Mouse (Mus musculus) cerebellum, adult 11 months (tissue): Measurements from ENCODE around the gene Grin1.

Experiments
- DNase-seq: peaks from one replicate; pipeline ENCODE4 v3.0.0; 2022

Grin1 gene

DNA sequence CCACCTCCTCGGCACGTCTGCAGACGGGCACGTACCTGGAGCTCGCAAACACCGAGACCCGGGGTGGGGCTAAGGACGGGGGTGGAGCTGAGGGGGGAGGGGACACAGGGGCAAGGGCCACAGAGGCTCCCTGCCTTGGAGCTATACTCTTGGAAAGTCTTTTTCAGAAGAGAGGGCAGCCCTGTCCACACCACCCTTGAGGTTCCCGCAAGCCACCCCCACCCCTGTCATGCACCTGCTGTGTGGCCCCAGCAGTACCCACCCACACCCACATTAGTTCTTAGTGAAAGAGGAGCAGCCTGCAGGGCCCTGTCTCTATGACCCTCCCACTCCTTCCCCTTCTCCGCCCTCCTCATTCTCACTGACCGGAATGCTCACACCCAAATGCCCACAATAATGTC, 7.5 kb downstream of the Grin1 start:
- DNase-seq, result no peak

DNA sequence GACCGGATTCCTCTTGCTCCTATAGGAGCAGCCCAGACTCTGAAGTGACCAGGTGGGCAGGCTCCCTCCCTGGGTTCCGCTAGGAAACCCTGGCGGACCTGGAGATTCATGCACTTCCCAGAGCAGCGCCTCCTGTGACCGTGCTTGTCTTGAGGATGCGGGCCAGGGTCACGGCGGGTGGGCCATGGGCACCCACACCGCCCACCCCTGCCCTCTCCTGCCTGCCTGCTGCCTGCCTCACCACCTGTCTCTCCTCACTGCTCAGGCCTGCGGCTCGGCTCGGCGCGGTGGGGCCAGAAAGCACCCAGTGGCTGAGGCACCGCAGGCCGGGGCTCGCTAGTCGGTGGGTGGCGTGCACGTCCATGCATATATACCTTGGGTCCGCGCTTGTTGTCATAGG, 8.0 kb downstream of the Grin1 start:
- DNase-seq, result no peak

DNA sequence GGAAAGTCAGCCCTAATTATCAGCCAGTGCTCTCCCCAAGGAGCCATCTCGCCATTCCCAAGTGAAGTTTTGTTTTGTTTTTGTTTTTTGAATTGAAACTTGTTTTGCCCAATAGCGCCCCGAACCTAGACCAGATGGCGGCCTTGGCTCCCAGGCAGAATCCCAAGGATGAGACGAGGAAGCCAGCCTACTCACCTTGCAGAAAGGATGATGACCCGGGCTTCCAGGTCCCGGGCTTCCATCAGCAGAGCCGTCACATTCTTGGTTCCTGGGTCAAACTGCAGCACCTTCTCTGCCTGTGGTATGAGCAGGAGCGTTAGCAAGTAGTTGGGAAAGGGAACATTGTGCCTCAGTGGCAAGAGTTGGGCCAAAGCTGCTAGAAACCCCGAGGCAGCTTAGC, 8.8 kb downstream of the Grin1 start:
- no peak for DNase-seq

DNA sequence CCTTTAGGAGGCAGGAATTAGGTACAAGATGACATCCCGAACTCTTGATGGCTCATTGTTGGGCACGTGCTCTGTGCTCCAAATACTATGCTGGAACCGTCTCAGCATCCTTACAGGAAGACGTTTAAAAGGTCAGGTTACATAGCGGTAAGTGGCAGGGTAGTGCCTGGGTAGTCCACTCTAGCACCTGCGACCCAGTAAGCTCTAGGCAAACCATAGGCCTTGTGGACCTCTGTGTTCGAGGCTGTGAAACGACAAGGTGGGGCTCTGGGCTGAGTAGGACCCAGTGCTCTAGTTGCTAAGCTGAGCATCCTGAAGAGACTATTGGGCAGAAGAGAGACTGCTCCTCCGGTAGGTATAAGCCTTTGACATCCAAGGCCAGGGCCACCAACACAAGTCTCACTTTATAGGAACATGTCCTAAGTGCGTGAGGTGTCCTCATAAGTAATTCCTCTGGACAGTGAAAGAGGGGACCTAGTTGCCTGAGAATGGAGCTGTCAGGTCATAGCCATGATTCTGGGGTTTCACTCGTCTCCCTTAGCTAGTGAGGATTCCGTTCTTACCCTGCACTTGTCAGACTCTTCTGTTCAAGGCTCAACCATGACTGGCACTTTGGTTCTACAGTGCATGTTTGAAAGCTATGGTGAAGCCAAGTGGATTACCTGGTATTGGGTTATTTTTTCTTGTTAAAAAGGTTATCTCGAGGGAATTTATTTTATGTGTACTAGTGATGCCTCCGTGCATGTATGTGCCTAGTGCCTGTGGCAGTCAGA, 13.2 kb downstream of the Grin1 start:
- peak; percentile 13 for DNase-seq

DNA sequence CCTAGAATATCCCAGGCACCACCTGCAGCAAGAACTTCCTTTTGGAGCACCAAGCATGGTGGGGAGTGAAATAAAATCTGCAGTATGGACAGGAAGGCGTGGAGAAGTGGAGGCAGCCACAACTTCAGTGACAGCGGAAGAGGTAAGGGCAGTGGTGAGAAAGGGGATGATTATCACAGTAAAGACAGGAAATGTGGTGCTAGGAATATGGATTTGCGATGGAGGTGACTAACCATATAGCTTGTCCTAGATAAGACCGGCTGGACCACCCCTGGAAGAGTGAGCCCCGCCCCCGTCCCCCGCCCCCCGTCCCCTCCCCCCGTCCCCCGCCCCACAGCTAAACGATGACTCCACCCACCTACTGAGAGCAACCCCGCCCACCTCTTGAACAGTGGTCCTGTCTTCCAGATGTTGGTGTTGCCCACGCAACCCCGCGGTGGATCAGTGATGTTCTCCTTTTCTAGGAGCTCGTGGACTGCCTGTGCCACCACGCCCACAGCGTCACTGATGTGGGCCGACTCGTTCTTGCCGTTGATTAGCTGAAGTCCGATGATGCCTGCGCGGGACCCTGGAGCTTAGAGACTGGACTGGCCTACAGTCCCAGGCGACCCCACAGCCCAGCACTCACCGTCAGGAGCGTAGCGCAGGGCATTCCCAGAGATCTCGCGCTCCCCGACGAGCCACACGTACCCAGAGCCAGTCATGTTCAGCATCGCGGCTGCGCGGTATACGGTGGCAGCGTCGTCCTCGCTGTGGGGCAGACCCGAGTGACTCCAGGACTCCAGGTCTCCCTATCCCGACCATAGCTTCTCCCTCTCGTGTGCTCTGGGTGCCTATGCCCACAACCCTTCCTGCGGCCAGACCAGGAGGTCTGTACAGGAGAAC, 14.1 kb downstream of the Grin1 start:
- DNase-seq, result no peak

DNA sequence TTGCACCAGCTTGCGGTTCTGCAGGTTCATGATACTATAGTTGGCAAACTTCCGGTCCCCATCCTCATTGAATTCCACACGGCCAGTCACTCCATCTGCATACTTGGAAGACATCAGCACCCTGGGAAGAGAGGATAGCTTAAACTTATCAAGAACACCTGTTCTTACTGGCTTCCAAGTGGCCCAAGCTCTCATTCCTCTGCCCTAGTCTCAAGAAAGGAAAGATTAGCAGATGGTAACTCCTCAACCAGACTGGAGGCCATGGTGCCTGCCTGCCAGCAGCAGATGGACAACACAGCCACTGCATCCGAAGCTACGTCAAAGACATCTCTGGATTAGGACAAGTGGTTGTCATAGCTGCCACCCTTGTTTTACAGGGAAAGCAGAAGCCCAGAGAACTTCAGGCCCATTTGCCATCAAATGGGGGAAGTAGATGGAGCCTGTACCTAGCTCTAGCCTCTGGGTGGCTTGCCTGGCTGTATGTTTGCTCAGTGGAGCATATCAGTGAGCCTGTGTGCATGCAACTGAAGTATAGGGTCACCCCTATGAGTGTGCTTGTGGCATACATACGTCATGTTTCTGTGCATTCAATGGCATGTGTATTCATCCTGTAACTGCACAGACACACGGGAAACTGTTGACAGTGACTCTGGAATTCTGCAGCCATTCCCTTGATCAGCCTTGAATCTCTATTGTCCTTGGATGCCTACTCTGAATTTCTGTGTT, 14.9 kb downstream of the Grin1 start:
- peak; percentile 75 for DNase-seq

DNA sequence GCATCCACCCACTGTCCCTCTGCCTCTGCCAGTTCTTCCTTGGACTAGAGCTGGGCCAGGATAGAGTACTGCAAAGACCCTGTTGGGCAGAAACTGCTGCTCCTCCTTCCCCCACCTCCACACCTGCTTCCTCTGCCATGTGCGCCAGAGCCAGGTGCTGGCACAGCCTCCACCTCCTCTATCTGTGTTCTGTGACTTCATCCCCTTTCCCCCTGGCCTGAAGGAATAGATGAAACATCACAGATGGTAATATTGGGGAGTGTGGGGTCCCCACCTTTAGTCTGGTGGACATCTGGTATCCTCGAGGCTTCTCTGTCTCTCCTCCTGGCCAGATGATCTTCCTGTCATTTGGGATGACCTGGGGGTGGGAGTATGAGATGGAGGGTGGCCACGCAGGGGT, 15.5 kb downstream of the Grin1 start:
- DNase-seq, result no peak

DNA sequence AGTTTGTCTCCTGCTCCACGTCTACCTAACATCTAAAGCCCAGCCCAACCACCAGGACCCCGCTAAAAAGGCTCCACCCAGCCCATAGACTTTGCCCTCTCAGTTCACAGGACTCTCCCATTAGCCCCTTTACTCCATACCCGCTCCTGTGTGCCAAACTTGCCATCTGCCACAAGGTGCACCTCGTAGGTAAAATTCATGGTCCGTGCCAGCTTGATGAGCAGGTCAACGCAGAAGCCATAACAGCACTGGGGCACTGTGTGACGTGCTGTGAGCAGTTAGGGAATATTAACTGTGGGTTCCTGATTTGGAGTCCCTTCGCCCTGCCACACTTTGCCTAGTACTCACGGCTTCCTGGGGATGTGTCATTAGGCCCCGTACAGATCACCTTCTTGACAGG, 20.9 kb downstream of the Grin1 start:
- DNase-seq, result no peak

DNA sequence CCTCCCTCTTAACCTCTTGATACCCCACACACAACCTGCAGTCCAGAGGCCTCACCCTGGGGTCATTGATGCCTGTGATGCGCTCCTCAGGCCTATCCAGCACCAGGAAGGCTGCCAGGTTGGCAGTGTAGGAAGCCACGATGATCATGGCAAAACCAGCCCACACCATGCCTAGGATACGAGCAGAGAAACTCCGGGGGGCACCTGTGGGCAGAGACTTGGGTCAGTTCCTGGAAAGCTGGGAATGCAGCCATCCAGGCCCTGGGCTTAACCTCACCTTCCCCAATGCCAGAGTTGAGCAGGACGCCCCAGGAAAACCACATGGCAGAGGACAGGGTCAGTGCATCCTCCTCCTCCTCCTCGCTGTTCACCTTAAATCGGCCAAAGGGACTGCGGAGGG, 21.9 kb downstream of the Grin1 start:
- no peak for DNase-seq

DNA sequence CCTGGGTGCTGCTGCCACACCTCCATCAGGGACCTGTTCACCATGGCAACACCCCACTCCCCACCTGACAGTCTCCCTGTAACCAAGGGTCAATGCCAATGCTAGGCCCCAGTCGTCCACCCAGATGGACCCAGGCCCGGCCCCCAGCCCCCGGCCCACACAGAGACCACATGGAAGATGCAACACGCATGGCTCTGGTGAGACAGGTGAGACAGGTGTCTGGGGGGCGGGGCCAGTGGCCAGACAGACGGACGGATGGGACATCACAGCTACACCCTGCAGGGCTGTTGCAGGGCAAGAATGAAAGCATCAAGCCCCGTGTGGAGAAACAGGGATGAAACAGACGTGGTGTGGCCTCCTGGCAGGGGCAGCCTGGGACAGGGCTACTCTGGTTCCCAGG, 25.3 kb downstream of the Grin1 start:
- no peak for DNase-seq

DNA sequence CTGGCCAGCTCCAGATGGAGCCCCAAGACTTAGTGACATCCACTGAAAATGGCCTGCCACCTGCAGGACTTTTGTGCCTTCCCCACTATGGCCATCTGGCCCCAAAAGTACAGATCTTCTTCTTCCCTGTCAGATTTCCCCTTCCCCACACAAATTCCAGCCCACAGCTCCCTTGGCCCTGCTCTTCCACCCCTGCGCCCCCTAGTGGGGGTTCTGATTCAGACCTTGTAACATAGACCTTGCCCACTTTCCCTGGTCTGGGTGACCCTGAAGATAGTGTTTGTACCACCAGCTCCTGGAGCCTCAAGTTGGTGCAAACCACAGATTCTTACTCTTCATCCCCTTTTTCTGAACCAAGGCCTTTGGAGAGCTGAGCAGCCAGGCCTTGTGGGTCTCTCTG, 26.1 kb downstream of the Grin1 start:
- peak; percentile 78 for DNase-seq

DNA sequence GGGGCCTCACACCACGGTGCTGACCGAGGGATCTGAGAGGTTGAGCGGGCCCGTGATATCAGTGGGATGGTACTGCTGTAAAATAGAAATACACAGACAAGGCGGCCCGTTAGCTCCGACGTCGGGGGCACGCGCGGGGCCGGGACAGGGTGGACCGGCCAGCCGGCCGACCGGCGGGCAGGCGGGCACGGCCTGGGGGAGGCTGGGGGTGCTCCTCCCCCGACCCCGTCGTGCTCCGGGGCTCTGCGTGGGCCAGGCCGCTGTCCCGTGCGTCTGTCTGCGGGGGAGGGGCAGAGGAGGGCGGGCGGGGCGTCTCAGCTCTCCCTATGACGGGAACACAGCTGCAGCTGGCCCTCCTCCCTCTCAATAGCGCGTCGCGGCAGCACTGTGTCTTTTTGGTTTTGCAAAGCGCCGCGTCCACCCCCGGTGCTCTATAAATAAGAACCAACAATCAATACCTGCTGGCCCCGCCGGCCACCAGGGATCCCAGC, 26.9 kb downstream of the Grin1 start:
- no peak for DNase-seq

DNA sequence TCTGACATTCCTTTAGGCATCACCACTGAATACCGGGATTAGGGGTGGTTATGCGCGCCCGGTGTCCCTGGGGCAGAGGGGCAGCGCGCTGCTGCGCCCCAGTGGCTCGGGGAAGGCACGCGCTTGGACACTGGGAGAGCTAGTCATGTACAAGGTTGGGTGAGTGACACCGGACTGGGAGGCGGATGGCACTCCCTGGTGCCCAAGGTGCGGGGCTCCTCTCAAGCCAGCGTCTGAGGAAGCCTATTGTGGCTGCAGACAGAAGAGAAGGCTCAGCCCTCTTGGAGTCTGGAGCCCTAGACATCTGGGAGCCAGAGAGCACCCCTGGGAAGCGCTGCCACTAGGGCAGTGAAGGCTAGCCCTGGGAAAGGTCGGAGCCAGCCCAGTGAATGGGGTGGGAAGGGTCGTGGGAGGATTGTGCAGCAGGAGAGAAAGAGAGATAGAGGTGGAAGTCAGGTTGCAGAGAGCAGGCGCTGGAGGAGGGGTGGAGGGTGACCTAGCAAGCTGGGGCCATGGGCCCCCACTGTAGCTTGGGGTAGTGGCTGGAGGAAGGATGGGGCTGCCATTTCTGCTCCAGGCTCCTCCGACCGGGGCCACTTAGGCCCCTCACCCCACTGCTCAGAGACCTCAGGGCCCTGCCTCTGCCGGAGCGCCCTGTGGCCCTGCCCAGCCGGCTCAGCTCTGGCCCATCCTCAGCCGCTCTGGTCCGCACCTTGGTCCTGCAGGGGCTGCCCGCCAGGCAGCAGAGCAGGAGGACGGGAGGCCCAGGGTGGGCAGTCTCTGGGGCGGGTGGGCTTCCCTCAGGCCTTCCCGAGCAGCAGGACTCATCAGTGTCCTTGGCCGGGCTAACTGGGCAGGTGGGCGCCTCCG, 27.6 kb downstream of the Grin1 start:
- peak; percentile 51 for DNase-seq

DNA sequence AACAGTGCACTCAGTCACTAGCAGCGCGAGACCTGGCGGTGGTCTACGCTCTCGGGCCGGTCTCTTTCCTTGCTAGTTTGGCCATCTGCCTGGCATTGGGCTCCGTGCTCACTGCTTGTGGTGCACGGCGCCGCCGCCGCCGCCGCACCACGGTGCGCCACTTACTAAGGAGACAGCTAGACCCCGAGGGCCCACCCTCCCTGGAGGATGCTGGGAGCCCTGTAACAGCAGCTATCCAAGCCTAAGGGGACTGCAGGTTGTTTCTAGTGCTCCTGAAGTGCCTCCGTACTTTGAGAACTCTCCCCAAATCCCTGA, 28.2 kb downstream of the Grin1 start:
- peak; percentile 72 for DNase-seq

DNA sequence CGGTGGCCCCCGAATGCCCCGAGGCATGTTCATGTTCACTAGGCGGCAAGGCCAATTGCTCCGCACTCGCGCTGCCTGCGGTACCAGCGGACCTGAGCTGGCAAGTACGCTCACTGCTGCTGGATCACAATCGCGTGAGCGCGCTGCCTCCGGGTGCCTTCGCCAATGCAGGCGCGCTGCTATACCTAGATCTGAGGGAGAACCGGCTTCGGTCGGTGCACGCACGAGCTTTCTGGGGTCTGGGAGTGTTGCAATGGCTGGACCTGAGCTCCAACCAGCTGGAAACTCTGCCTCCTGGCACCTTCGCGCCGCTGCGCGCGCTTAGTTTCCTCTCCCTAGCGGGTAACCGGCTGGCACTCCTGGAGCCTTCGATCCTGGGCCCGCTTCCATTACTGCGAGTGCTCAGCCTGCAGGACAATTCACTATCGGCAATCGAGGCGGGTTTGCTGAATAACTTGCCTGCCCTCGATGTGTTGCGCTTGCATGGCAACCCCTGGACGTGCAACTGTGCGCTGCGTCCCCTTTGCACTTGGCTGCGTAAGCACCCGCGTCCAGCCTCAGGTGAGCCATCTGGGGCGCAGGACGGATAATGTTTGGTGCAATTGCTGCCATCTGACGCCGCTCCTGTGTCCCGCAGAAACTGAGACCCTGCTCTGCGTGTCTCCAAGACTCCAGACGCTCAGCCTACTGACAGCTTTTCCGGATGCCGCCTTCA, 28.7 kb downstream of the Grin1 start:
- peak; percentile 73 for DNase-seq

DNA sequence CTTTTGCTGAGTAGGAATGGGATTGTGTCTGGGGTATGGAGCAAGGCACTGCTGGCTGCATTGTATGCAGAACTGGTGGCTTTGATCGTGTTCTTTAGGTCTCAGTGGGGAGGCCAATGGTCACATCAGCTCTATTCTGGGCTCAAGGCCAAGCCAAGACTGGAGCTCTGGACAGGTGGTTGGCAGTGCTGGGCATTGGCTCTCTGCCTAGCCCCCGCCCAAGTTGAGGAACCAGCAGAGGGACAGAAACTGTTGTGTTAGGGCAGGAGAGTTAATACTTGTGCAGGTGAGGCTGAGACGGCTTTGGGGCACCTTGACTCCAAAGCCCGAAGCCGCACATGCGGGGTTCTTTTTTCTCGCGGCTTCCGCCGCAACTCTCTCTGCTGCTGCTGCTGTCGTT, 29.3 kb downstream of the Grin1 start, which contains the start of gene Lrrc26:
Gene Lrrc26, plus strand, starts transcription at position 265 of the 400 bp plus-strand sequence.
- DNase-seq, result peak; percentile 79

DNA sequence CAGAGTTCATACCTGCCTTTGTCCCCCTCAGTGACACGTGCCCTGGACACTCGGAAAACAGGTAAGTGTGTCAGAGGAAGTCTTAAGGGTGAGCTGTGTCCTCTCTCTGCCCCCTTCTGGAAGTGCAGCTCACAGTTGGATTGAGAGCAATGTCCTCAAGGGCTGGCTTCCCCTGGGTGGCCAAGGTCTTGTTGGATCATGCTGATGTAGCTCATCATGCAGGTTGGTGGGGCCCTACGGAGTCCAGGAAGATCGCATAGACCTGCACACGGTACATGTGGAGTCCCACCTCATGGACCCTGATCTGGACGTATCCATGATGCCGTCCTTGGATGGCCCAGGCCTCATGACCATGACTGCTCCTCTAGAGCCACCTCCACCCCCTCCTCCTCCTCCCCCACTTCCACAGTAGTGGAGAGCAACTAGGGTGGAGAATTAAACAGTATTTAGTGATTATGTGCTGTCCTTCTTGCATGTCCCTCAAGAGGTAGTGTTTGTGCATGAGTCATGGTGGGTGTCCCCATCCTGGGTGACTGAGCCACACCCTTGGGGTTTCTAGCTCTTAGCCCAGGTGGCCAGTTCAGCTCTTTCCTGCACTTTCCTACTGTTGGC, 30.1 kb downstream of the Grin1 start:
- DNase-seq, result no peak

DNA sequence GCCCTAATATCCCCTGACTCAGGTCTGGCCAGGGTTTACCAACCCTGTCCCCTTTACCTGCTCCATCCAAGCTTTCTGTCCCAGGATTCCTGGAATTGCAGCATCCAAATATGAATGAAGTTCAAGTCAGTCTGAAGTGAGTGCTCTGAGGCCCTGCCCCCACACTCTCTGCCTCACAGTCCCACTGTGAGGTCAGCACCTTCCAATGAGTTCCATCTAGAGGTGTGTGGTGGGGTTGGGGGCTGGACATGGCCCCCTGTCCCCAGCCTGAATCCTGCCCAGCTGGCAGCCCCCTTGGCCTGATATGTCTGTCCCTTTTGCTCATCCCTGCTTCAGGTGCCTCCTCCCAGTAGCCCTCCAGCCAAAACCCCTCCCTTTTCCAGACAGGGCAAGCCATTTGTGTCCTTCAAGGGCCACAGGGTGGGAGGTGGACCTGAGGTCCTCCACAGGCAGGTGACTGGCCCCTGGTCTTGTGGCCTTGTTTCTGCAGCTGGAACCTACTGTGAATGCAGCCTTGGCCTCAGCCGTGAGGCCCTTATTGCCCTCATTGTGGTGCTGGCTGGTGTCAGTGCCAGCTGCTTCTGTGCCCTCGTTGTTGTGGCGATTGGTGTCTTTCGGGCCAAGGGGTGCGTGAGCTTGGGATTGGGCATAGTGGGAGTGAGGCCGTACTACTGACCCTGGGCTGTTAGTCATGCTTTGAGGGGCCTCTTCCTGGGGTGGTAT, 30.9 kb downstream of the Grin1 start, which contains the start of gene Tmem210:
Gene Tmem210, plus strand, starts transcription at position 219 of the 723 bp plus-strand sequence.
- DNase-seq, result no peak

DNA sequence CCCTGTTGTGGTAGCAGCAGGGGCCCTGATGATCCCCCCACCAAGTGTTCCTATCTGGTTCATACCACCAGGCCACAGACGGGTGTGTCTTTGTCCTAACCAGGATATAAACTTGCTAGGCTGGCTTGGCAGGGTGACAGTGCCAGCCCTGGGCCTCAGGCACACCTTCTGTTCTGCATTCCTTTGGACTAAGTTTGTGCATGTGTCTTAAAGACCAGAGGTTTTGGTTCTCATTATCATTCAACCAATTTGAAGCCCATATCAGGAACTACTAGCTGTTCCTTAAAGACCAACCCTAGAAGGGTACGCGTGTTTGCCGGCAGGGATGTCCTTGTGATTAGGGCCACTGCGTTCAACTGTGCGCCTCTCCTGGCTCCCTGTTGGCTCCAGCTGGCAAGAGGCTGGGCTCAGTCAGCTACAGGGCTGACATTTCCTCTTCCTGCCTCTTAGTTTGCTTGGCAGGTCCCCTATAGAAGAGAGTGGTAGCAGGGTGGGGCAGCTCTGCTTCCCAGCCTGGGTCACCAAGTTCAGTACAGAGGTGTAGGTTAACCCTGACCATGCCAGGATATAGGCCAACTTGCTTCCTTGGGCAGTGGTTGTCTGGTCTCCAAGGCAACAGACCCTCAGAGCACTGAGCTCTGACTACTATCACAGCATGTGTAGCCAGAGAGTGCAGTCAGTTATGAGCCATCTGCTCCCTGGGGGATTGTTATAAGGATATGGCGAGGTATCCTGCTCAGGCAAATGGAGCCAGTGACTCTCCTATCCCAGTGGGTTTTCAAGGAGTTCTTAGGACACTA, 31.9 kb downstream of the Grin1 start:
- DNase-seq, result peak; percentile 44

DNA sequence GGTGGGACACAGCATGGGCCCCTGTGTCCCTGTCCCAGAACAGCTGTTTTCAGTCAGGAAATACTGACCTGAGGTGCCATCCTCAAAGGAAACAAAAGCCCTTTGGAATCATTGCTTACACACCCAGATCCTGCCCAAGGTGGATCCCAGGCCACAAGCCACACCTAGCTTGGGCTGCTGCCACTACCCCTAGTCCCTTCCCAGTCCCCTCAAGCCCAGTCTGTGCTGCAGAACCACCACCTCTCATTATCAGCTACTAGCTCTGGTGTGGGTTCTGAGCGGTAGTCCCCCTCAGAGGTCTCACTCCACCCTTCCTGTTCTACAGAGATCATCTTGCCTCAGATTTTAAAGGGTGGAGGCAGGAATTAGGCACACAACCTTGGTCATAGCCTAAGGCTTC, 32.7 kb downstream of the Grin1 start:
- no peak for DNase-seq
